Mouse (Mus musculus) lung, postnatal 0 days (tissue): ENCODE results near the gene Lrmda. TPM values are rescaled to one million over a fixed set of nuclear protein-coding genes. Genes with fewer than 3 reads are reported as not detected.

ENCODE experiments used
- ATAC-seq: fragments of 200-750 bp; cut with Nextera tagmentation; 2 replicates; pipeline ENCODE4 v1.8.0; 2017; ENCODE audit warnings: moderate library complexity
- DNase-seq: peaks from one replicate; pipeline ENCODE4 v3.0.0-alpha.2; 2016; ENCODE audit warnings: low spot score
- H3K27ac ChIP-seq: fragments of 300-500 bp; sonication (generic); 2 replicates; pipeline ENCODE4 v1.5.1; 2014; ENCODE audit warnings: antibody characterized with exemption, mild to moderate bottlenecking, low read length, mixed read lengths
- H3K27me3 ChIP-seq: fragments of 300-500 bp; sonication (generic); replicated peaks from 2 replicates; pipeline ENCODE4 v1.6.1; 2014; ENCODE audit warnings: low read length, mixed read lengths; ENCODE audit not compliant: insufficient read depth
- H3K36me3 ChIP-seq: fragments of 300-500 bp; sonication (generic); 2 replicates; pipeline ENCODE4 v1.6.1; 2014; ENCODE audit warnings: low read length, mixed read lengths; ENCODE audit not compliant: insufficient read depth
- H3K4me1 ChIP-seq: fragments of 300-500 bp; sonication (generic); 2 replicates; pipeline ENCODE4 v1.6.1; 2014; ENCODE audit warnings: antibody characterized with exemption, low read depth, low read length, mixed read lengths; ENCODE audit not compliant: insufficient read depth
- H3K4me2 ChIP-seq: fragments of 300-500 bp; sonication (generic); replicated peaks from 2 replicates; pipeline ENCODE4 v1.6.1; 2014; ENCODE audit warnings: low read depth, mild to moderate bottlenecking, low read length, moderate library complexity, mixed read lengths
- H3K4me3 ChIP-seq: fragments of 300-500 bp; sonication (generic); 2 replicates; pipeline ENCODE4 v1.5.1; 2014; ENCODE audit warnings: low read depth, low read length
- H3K9ac ChIP-seq: fragments of 300-500 bp; sonication (generic); replicated peaks from 2 replicates; pipeline ENCODE4 v1.6.1; 2014; ENCODE audit warnings: low read depth, mild to moderate bottlenecking
- H3K9me3 ChIP-seq: fragments of 300-500 bp; sonication (generic); 2 replicates; pipeline ENCODE4 v1.6.1; 2016; ENCODE audit warnings: low read length, mixed read lengths
- CTCF ChIP-seq: IDR thresholded peaks from 2 replicates; pipeline ENCODE4 v1.5.1; 2016; ENCODE audit warnings: antibody characterized with exemption, mild to moderate bottlenecking
- EP300 ChIP-seq: IDR thresholded peaks from 2 replicates; pipeline ENCODE4 v1.6.1; 2016; ENCODE audit warnings: antibody characterized with exemption, mild to moderate bottlenecking, control low read depth
- WGBS: fragments of 180-500 bp; shearing (Covaris S2); extraction: QIAGEN DNeasy Blood & Tissue Kit; methylation state at CpG from one replicate; pipeline ENCODE4 v1.1.7; 2014; 5-methylcytosine and 5-hydroxymethylcytosine counted together
- polyA plus RNA-seq: library from polyadenylated mRNA; unstranded; fragments of >200 nt; fragmentation: Nextera tagmentation; extraction: Ambion mirVana; gene quantifications from 2 replicates; pipeline ENCODE4 v1.2.1, GENCODE M21; 2015

Lrmda gene
- polyA plus RNA-seq, 1 experiment from 2014 or later = 0.86 TPM

DNA sequence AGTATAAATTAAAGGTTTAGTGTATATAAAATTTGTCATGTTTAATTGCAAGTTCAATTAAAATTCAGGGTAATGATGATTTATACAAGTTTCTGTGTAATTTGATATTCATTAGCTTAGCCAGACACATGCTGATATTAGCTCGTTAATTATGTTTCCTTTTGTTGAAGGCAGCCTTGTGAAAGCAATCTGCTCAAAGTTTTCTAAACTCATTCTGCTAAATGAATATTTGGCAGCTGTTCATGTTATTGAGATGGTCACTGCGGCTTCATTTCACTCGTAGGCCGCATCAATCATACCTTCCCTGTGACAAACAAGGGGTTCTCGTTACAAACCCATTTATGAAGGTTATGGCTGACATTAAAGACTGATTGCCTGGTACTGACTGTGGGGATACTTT lies 423.2 kb downstream of the Lrmda start:
- Histone ChIP-seq H3K4me3 (no peak overlapping the region), H3K27me3 (no peaks in the 10 kb centered on the region), H3K27ac (no peak overlapping the region), H3K9ac (no peak overlapping the region), H3K4me2 (no peak overlapping the region), H3K4me1 (no peaks in the 10 kb centered on the region), H3K9me3 (no peaks in the 10 kb centered on the region), H3K36me3 (no peaks in the 10 kb centered on the region)
- TF ChIP-seq CTCF = no peak
- TF ChIP-seq EP300 = no peak
- DNase-seq (no peak), ATAC-seq (no peak)
- 84% methylated on average over 5 of the region's 5 CpGs for WGBS

DNA sequence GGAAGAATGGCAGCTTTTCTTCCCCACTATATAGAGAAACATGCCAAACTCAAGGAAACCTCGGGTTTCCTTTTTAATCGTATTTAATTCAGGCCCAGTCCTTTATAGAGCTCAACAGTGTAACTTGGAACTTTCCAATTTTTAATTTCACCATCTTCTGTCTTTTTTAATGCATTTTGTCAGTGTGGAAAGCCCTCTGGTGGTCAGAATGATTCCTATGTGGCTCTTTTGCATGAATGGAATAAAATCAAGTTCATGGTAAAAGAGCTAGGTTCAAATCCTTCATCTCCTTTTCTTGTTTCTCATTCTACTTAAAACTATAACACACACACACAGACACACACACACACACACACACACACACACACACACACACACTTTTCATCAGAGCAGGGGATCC lies 425.0 kb downstream of the Lrmda start:
- Histone ChIP-seq H3K27me3 (no peaks in the 10 kb centered on the region), H3K4me1 (no peaks in the 10 kb centered on the region), H3K4me3 (no peak overlapping the region), H3K27ac (no peak overlapping the region), H3K9ac (no peak overlapping the region), H3K9me3 (no peaks in the 10 kb centered on the region), H3K4me2 (no peak overlapping the region), H3K36me3 (no peaks in the 10 kb centered on the region)
- ATAC-seq (no peak), DNase-seq (peak; percentile 36)
- peak; percentile 51 for TF ChIP-seq CTCF
- no peak for TF ChIP-seq EP300
- 85% methylated on average over 2 of the region's 2 CpGs for WGBS

DNA sequence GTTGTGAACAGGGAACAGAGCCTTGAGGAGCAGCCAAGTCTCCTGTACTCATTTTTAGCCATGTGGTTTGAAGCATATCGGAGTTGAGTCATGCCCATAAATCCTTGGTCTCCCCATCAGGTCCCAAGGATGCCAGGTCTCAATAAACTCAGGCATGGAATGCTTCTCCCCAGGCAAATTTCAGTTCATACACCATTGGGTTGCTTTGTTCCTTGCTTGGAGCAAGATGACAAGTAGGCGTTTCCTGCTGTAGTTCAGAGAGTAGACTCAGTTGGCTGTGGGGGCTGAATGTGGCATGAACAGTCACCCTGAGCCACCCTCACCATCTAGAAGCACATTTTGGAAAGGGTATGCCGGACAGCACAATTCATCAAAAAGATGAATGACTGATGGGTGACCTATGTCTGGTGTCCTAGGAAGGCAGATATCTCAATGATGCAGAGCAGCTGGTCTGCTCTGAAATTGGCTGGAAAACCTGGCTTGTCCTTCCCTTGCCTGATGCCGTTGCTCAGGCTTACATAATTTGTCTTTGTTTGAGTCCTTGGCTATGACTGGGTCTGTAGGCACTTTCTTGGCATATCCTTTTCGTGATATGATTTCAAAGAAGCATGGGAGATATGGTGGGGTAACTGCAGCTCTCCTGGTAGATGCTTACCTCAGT lies 425.8 kb downstream of the Lrmda start:
- TF ChIP-seq CTCF (no peak), EP300 (peak; percentile 39; the same call in 1 of the 2 replicates)
- no peaks in the 10 kb centered on the region for H3K36me3 ChIP-seq
- H3K4me2 ChIP-seq = no peak overlapping the region
- H3K4me3 ChIP-seq = no peak overlapping the region
- H3K9me3 ChIP-seq = no peaks in the 10 kb centered on the region
- ATAC-seq (peak; percentile 64), DNase-seq (peak; percentile 54)
- H3K9ac ChIP-seq = no peak overlapping the region
- 58% methylated on average over 5 of the region's 5 CpGs for WGBS
- H3K27ac ChIP-seq = no peak overlapping the region
- no peaks in the 10 kb centered on the region for H3K27me3 ChIP-seq
- H3K4me1 ChIP-seq = no peaks in the 10 kb centered on the region

DNA sequence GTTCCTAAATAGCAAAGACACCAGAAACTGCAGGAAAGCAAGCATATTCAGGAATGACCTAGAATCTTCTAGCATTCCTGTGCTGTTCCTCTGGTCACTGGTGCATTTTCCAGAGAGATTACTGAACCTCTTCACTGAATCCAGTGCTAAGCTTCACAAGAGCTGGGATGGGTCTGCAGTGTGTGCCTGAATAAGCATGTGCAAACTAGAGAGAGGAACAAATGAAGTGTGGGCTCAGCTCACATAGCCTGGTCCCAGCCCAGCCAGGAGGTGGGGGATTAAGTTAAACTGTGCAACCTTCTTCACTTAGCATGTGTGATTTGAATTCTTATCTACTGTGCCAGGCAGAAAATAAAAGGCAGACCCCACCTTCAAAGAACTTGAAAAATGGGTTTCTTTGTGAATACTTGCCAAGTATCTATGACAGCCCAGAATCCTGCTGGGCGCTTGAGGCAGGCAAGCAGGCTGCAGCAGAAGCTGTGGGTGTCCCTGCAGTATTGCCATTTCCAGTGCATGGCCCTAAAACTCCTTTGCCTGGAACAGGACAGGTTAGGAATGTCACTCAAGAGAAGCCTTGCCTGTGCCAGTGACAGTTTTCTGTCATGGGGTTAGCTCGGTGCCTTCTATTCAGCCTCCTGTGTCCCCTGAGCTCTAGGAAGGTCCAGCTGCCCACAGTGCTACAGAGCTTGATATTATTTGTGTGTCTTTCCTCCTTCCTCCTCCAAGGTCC lies 426.5 kb downstream of the Lrmda start:
- no peak overlapping the region for H3K27ac ChIP-seq

DNA sequence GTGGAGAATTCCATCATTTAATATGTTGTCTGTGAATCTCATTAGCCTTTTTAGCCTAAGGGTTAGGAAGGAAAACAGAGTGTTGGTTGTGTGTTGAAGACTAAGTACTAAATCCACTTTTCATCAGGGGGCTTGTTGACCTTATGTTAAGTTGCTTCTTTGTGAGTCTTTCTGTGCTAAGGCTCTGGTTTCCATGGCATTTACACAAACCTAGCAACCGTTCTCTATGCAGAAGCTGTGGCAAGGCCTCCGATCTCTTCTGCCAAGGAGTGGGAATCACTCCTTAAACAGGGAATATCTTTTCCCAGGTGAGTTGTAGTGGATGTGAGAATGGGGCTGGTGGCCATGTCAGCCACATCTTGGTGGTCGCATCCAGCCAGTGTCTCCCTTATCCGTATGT lies 432.1 kb downstream of the Lrmda start:
- Histone ChIP-seq H3K27ac (no peak overlapping the region), H3K9me3 (no peaks in the 10 kb centered on the region), H3K4me1 (no peaks in the 10 kb centered on the region), H3K9ac (no peak overlapping the region), H3K4me2 (no peak overlapping the region), H3K4me3 (no peak overlapping the region), H3K27me3 (no peaks in the 10 kb centered on the region), H3K36me3 (no peaks in the 10 kb centered on the region)
- ATAC-seq = no peak
- 78% methylated on average over 4 of the region's 4 CpGs for WGBS
- TF ChIP-seq CTCF (no peak), EP300 (no peak)
- DNase-seq = no peak

More for the DNA sequence above, 426.5 kb downstream of the Lrmda start:
- DNase-seq = no peak
- 72% methylated on average over 2 of the region's 2 CpGs for WGBS
- Histone ChIP-seq H3K9me3 (no peaks in the 10 kb centered on the region), H3K4me2 (no peak overlapping the region), H3K36me3 (no peaks in the 10 kb centered on the region), H3K4me1 (no peaks in the 10 kb centered on the region), H3K9ac (no peak overlapping the region), H3K27me3 (no peaks in the 10 kb centered on the region), H3K4me3 (no peak overlapping the region)
- no peak for ATAC-seq
- TF ChIP-seq EP300 (no peak), CTCF (no peak)

DNA sequence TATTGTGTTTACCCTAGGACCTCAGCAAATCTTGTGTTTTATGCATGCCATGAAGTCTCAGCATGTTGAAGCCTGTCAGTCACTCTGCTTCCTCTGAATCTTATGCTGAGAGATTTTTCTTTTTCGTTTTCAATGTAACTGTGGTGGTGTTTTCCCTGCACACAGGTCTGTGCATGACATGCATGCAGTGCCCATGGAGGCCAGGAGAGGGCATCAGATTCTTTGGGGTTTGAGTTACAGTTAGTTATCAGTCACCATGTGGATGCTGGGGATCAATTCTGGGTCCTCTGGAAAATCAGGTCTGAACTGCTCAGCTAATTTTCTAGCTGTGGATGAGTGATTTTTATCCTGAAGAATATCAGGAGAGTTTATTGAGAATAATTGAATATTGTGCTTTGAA lies 444.8 kb downstream of the Lrmda start:
- Histone ChIP-seq H3K4me3 (no peak overlapping the region), H3K9me3 (no peaks in the 10 kb centered on the region), H3K4me2 (no peak overlapping the region), H3K4me1 (no peaks in the 10 kb centered on the region), H3K9ac (no peak overlapping the region), H3K36me3 (no peaks in the 10 kb centered on the region), H3K27ac (no peak overlapping the region), H3K27me3 (no peaks in the 10 kb centered on the region)
- 90% methylated on average over 1 of the region's 1 CpGs for WGBS
- TF ChIP-seq CTCF (peak; percentile 21), EP300 (no peak)
- DNase-seq = no peak
- ATAC-seq = no peak
